Mouse (Mus musculus): Measurements from ENCODE around the gene Dtx1. TPM values are rescaled to one million over a fixed set of nuclear protein-coding genes. Genes with fewer than 3 reads are reported as not detected.

Gene Dtx1
- total and polyA plus RNA-seq, 2 experiments from 2014 or later = 52.9 to 230 TPM

DNA sequence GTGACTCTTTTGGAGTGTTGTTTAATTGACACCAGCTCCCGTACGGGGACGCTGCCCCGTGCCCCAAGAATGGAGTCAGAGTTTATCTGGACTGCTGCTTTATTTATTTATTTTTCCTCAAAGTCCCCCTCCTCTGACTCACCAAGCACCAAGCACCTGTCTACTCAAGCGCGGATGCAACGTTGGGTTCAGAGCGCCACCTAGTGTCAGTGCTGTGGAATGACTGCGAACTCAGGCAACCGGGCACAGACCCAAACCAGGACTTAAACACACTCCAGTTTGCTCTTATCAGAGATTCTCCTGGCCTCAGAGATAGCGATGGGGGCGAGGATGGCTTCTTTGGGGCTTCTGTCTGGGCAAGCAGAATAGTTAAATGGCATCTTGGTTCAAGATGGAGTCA lies 38.1 kb downstream of the Dtx1 start:
- Histone ChIP-seq H3K9me3 (ENCODE audit: low read length) (no peaks in the 10 kb centered on the region), H3K4me3 (ENCODE audit: low read length) (no peak overlapping the region), H3K4me1 (ENCODE audit: insufficient read depth, low read length) (no peaks in the 10 kb centered on the region), H3K27me3 (ENCODE audit: insufficient read depth, low read length) (no peaks in the 10 kb centered on the region), H3K4me2 (ENCODE audit: low read depth, low read length) (no peak overlapping the region), H3K27ac (no peak overlapping the region), H3K36me3 (ENCODE audit: insufficient read depth, low read length) (no peaks in the 10 kb centered on the region), H3K9ac (replicated peaks; ENCODE audit: low read length) (no peak overlapping the region)
- peak; percentile 88 for DNase-seq (ENCODE audit: low spot score)
- WGBS = 11% methylated on average over 12 of the region's 12 CpGs
- ATAC-seq = no peak
- peak; percentile 96 for TF ChIP-seq CTCF (IDR thresholded peaks at IDR 0.05; ENCODE audit: low read depth)

DNA sequence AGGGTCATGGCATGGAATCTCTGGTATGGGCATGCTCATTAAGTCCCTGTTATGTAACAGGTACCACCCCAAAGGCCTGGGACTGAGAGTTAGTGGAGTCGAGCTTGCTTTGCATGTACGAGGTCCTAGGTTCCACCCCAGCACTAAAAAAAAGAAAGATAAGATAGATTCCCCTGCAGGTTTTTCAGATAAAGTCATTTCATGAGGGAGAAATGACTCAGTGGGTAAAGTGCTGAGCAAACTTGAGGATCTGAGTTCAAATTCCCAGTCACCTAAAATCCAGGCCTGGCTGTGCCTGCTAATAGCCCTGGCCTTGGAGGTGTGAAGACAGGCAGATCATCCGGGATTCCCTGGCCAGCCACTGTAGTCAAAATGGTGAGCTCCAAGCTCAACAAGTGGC lies 39.9 kb downstream of the Dtx1 start:
- H3K27ac ChIP-seq = no peak overlapping the region
- DNase-seq (ENCODE audit: low spot score) (no peak), ATAC-seq (no peak)
- H3K9ac ChIP-seq (replicated peaks; ENCODE audit: low read length) = no peak overlapping the region
- H3K4me3 ChIP-seq (ENCODE audit: low read length) = no peak overlapping the region
- no peak overlapping the region for H3K4me2 ChIP-seq (ENCODE audit: low read depth, low read length)
- no peaks in the 10 kb centered on the region for H3K9me3 ChIP-seq (ENCODE audit: low read length)
- H3K27me3 ChIP-seq (ENCODE audit: insufficient read depth, low read length) = no peaks in the 10 kb centered on the region
- 87% methylated on average over 3 of the region's 3 CpGs for WGBS
- H3K4me1 ChIP-seq (ENCODE audit: insufficient read depth, low read length) = no peaks in the 10 kb centered on the region
- no peak for TF ChIP-seq CTCF (IDR thresholded peaks at IDR 0.05; ENCODE audit: low read depth)
- H3K36me3 ChIP-seq (ENCODE audit: insufficient read depth, low read length) = no peaks in the 10 kb centered on the region

DNA sequence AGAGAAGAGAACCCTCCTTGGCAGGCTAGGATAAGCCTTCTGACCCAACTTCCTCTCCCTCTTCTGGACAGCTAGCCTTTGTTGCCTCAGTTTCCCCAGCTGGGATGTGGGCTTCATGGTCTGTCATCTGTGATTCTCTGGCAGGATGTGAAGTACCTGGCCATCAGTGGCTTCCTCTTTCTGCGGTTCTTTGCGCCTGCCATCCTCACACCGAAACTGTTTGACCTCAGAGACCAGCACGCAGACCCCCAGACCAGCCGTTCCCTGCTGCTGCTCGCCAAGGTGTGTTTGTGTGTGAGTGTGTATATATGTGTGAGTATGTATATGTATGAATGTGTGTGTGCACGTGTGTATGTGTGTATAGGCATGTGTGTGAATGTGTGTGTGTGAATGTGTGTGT lies 41.6 kb downstream of the Dtx1 start:
- ATAC-seq (no peak), DNase-seq (ENCODE audit: low spot score) (no peak)
- Histone ChIP-seq H3K4me1 (ENCODE audit: insufficient read depth, low read length) (no peaks in the 10 kb centered on the region), H3K27me3 (ENCODE audit: insufficient read depth, low read length) (no peaks in the 10 kb centered on the region), H3K4me2 (ENCODE audit: low read depth, low read length) (no peak overlapping the region), H3K9me3 (ENCODE audit: low read length) (no peaks in the 10 kb centered on the region), H3K27ac (no peak overlapping the region), H3K9ac (replicated peaks; ENCODE audit: low read length) (no peak overlapping the region), H3K4me3 (ENCODE audit: low read length) (no peak overlapping the region), H3K36me3 (ENCODE audit: insufficient read depth, low read length) (no peaks in the 10 kb centered on the region)
- TF ChIP-seq CTCF (IDR thresholded peaks at IDR 0.05; ENCODE audit: low read depth) = no peak
- 93% methylated on average over 7 of the region's 7 CpGs for WGBS

DNA sequence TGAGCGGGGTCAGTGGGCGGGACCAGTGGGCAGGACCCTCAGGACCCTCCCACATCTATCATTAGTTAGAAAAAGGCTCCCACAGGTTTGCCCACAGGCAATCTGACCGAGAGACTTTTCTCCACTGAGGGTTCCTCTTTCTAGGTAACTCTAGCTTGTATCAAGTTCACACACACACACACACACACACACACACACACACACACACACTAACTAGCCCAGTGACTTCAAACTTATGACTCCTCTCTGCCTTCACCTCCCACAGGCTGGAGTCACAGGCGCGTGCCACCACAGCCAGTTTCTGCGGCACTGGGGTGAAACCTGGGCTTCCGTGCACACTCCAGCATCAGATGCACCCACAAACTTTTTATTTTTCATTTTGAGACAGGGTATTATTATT lies 43.0 kb downstream of the Dtx1 start:
- 66% methylated on average over 7 of the region's 7 CpGs for WGBS
- DNase-seq (ENCODE audit: low spot score) (no peak), ATAC-seq (no peak)
- H3K4me1 ChIP-seq (ENCODE audit: insufficient read depth, low read length) = no peaks in the 10 kb centered on the region
- no peak overlapping the region for H3K4me2 ChIP-seq (ENCODE audit: low read depth, low read length)
- H3K9me3 ChIP-seq (ENCODE audit: low read length) = no peaks in the 10 kb centered on the region
- no peaks in the 10 kb centered on the region for H3K36me3 ChIP-seq (ENCODE audit: insufficient read depth, low read length)
- H3K27ac ChIP-seq = no peak overlapping the region
- TF ChIP-seq CTCF (IDR thresholded peaks at IDR 0.05; ENCODE audit: low read depth) = no peak
- H3K4me3 ChIP-seq (ENCODE audit: low read length) = no peak overlapping the region
- H3K9ac ChIP-seq (replicated peaks; ENCODE audit: low read length) = no peak overlapping the region
- no peaks in the 10 kb centered on the region for H3K27me3 ChIP-seq (ENCODE audit: insufficient read depth, low read length)

DNA sequence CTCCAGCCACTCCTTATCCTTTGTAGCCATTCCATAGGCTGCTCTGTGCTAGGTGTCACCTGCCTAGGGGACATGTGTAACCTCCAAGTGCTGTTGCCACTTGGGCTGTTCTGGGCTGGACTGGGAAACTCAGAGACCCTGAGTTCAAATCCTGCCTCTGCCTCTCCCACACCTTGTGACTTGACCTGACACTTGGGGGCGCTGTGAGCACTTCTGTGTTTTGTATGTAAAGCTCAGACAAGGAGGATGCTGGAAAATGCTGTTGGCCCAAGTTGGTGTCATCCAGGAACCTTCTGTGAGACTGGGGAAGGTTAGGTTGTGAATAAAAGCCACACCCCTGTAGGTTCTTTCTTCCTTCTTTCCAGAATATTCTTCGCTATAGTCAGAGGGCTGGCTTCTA lies 46.8 kb downstream of the Dtx1 start:
- Histone ChIP-seq H3K4me3 (ENCODE audit: low read length) (no peak overlapping the region), H3K36me3 (ENCODE audit: insufficient read depth, low read length) (no peaks in the 10 kb centered on the region), H3K4me1 (ENCODE audit: insufficient read depth, low read length) (no peaks in the 10 kb centered on the region), H3K27ac (no peak overlapping the region), H3K9me3 (ENCODE audit: low read length) (no peaks in the 10 kb centered on the region), H3K9ac (replicated peaks; ENCODE audit: low read length) (no peak overlapping the region), H3K27me3 (ENCODE audit: insufficient read depth, low read length) (no peaks in the 10 kb centered on the region), H3K4me2 (ENCODE audit: low read depth, low read length) (no peak overlapping the region)
- DNase-seq (ENCODE audit: low spot score) = no peak
- no peak for ATAC-seq
- WGBS = 61% methylated on average over 2 of the region's 2 CpGs
- TF ChIP-seq CTCF (IDR thresholded peaks at IDR 0.05; ENCODE audit: low read depth) = 0 out of 2 replicates have a peak, but pooled peaks have one; percentile 15

DNA sequence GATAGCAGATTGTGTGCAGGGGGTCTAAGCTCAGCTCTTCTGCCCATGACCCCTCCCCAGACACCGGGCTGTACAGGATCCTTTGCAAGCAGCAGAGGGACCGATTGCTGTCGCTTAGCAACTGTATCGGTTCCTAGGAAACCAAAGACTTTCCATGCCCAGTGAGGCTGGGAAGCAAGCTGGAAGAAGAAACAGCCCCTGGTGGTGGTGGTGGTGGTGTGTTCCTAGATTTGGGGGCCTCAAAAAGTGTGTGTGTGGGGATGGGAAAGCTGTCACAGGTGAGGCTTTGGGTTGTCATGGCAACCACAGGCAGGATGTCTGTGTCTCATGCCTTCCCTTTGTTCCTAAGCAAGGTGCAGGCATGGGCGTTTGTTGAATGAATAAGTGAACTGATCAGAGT lies 50.9 kb downstream of the Dtx1 start:
- peak; percentile 81 for ATAC-seq
- H3K4me1 ChIP-seq (ENCODE audit: insufficient read depth, low read length) = no peaks in the 10 kb centered on the region
- H3K27me3 ChIP-seq (ENCODE audit: insufficient read depth, low read length) = no peaks in the 10 kb centered on the region
- H3K36me3 ChIP-seq (ENCODE audit: insufficient read depth, low read length) = no peaks in the 10 kb centered on the region
- H3K4me3 ChIP-seq (ENCODE audit: low read length) = no peak overlapping the region
- peak overlapping the region; percentile 70 for H3K27ac ChIP-seq
- no peaks in the 10 kb centered on the region for H3K9me3 ChIP-seq (ENCODE audit: low read length)
- WGBS = 15% methylated on average over 5 of the region's 5 CpGs
- H3K4me2 ChIP-seq (ENCODE audit: low read depth, low read length) = no peak overlapping the region
- peak; percentile 83 for DNase-seq (ENCODE audit: low spot score)
- peak; percentile 65 for TF ChIP-seq CTCF (IDR thresholded peaks at IDR 0.05; ENCODE audit: low read depth)
- H3K9ac ChIP-seq (replicated peaks; ENCODE audit: low read length) = no peak overlapping the region; the same call in 1 of the 2 replicates

DNA sequence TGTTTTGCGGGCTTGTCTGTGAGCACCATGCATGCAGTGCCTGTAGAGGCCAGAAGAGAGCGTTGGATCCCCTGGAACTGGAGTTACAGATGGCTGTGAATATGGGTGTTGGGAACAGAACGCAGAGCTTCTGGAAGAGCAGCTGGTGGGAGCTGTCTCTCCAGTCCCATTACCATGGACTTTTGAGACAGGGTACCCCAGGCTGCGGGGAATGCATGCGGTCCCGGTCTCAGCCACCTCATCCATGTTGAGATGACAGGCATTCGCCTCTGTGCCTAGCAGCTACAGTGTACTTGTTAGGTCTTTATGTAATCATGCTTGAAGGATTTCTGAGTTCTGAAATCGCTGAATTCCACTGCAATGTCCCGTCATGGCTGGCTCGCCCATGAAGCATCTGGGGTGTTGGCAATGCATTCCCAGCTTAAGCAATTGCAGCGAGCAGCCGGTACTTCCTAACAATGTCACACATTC lies 55.4 kb downstream of the Dtx1 start:
- peak; percentile 25; the same call in 1 of the 2 replicates for TF ChIP-seq CTCF (IDR thresholded peaks at IDR 0.05; ENCODE audit: low read depth)
- H3K4me1 ChIP-seq (ENCODE audit: insufficient read depth, low read length) = no peaks in the 10 kb centered on the region
- no peaks in the 10 kb centered on the region for H3K36me3 ChIP-seq (ENCODE audit: insufficient read depth, low read length)
- no peak overlapping the region for H3K4me2 ChIP-seq (ENCODE audit: low read depth, low read length)
- H3K4me3 ChIP-seq (ENCODE audit: low read length) = no peak overlapping the region
- no peak overlapping the region for H3K9ac ChIP-seq (replicated peaks; ENCODE audit: low read length)
- ATAC-seq = no peak
- no peaks in the 10 kb centered on the region for H3K27me3 ChIP-seq (ENCODE audit: insufficient read depth, low read length)
- 80% methylated on average over 12 of the region's 12 CpGs for WGBS
- no peaks in the 10 kb centered on the region for H3K9me3 ChIP-seq (ENCODE audit: low read length)
- H3K27ac ChIP-seq = no peak overlapping the region
- DNase-seq (ENCODE audit: low spot score) = no peak
